Mouse (Mus musculus) CH12.LX (cell line): Measurements from ENCODE around the gene Kcnab3. TPM values are rescaled to one million over a fixed set of nuclear protein-coding genes. Genes with fewer than 3 reads are reported as not detected.

Experiments
- DNase-seq: peaks from one replicate; pipeline ENCODE4 v3.0.0-alpha.2; 2013; ENCODE audit errors: extremely low read depth
- H3K27ac ChIP-seq: 2 replicates; pipeline ENCODE4 v1.5.1; 2012; ENCODE audit warnings: low read depth, mild to moderate bottlenecking, control low read depth, moderate library complexity; ENCODE audit not compliant: insufficient read depth
- H3K27me3 ChIP-seq: replicated peaks from 2 replicates; pipeline ENCODE3; 2012; ENCODE audit warnings: inconsistent platforms
- H3K36me3 ChIP-seq, 2 experiments: replicated peaks in 1 of 2; 2 replicates each; pipeline versions ENCODE3 to v1.6.1; 2012; ENCODE audit warnings: inconsistent platforms in 1 of 2, low read length in 1 of 2, mild to moderate bottlenecking in 1 of 2, mixed read lengths in 1 of 2, moderate library complexity in 1 of 2; ENCODE audit not compliant: control insufficient read depth in 1 of 2, insufficient read depth in 1 of 2
- H3K4me1 ChIP-seq, 2 experiments: 2 replicates each; pipeline ENCODE4 v1.6.1; 2012; ENCODE audit warnings: inconsistent platforms in 1 of 2, moderate library complexity in 1 of 2; ENCODE audit not compliant: insufficient read depth in 2 of 2, control insufficient read depth in 1 of 2
- H3K4me2 ChIP-seq: 2 replicates; pipeline ENCODE4 v1.6.1; 2012; ENCODE audit warnings: low read depth, mild to moderate bottlenecking, control low read depth; ENCODE audit not compliant: poor library complexity, insufficient read depth, severe bottlenecking
- H3K4me3 ChIP-seq, 3 experiments: fragments of 150-350 bp in 1 of 3; sonication (generic) in 1 of 3; replicated peaks in 1 of 3; 2 replicates each; pipeline versions ENCODE3 to v1.5.1; 2011 to 2012; ENCODE audit warnings: low read depth in 2 of 3, low read length in 2 of 3, mild to moderate bottlenecking in 2 of 3, moderate library complexity in 2 of 3, control low read depth in 1 of 3, improper control_type of control experiment in 1 of 3, inconsistent platforms in 1 of 3, mixed read lengths in 1 of 3; ENCODE audit not compliant: poor library complexity in 1 of 3
- H3K79me2 ChIP-seq: replicated peaks from 2 replicates; pipeline ENCODE4 v1.6.1; 2012; ENCODE audit warnings: mild to moderate bottlenecking, moderate library complexity; ENCODE audit not compliant: control insufficient read depth, poor library complexity, insufficient read depth, severe bottlenecking; ENCODE audit errors: extremely low read depth
- H3K9ac ChIP-seq: 2 replicates; pipeline ENCODE4 v1.6.1; 2012; ENCODE audit warnings: low read depth, mild to moderate bottlenecking, control low read depth, moderate library complexity; ENCODE audit not compliant: insufficient read depth
- H3K9me3 ChIP-seq: replicated peaks from 2 replicates; pipeline ENCODE3; 2012; ENCODE audit warnings: low read length, inconsistent platforms, mixed read lengths
- BHLHE40 ChIP-seq: IDR thresholded peaks from 2 replicates; pipeline ENCODE4 v1.6.1; 2011; ENCODE audit warnings: mild to moderate bottlenecking, low read depth, low read length, improper control_type of control experiment
- CHD1 ChIP-seq: IDR thresholded peaks from 2 replicates; pipeline ENCODE4 v1.6.1; 2012; ENCODE audit warnings: low read depth, low read length, improper control_type of control experiment, inconsistent platforms
- CHD2 ChIP-seq: IDR thresholded peaks from 2 replicates; pipeline ENCODE4 v1.6.1; 2011; ENCODE audit warnings: low read length, improper control_type of control experiment
- CTCF ChIP-seq, 2 experiments: IDR thresholded peaks in 1 of 2; conservative IDR thresholded peaks in 1 of 2; 2 replicates each; pipeline ENCODE4 v1.5.1; 2011 to 2012; ENCODE audit warnings: low read depth in 2 of 2, low read length in 2 of 2, improper control_type of control experiment in 1 of 2, inconsistent platforms in 1 of 2, mild to moderate bottlenecking in 1 of 2, moderate library complexity in 1 of 2
- E2F4 ChIP-seq: IDR thresholded peaks from 2 replicates; pipeline ENCODE4 v1.6.1; 2011; ENCODE audit warnings: low read depth, low read length, improper control_type of control experiment; ENCODE audit not compliant: insufficient replicate concordance
- GABPA ChIP-seq: IDR thresholded peaks from 2 replicates; pipeline ENCODE4 v1.6.1; 2012; ENCODE audit warnings: low read depth, low read length, improper control_type of control experiment, inconsistent platforms; ENCODE audit not compliant: insufficient replicate concordance
- IRF4 ChIP-seq: IDR thresholded peaks from 2 replicates; pipeline ENCODE4 v1.6.1; 2014; ENCODE audit warnings: low read depth, mild to moderate bottlenecking, inconsistent platforms, low read length, improper control_type of control experiment
- JUN ChIP-seq: IDR thresholded peaks from 2 replicates; pipeline ENCODE4 v1.6.1; 2011; ENCODE audit warnings: low read depth, mild to moderate bottlenecking, low read length, improper control_type of control experiment, moderate library complexity; ENCODE audit not compliant: insufficient read depth
- MAX ChIP-seq: IDR thresholded peaks from 2 replicates; pipeline ENCODE4 v1.6.1; 2011; ENCODE audit warnings: low read length, improper control_type of control experiment
- MEF2A ChIP-seq: IDR thresholded peaks from 2 replicates; pipeline ENCODE4 v1.6.1; 2014; ENCODE audit warnings: low read depth, mild to moderate bottlenecking, inconsistent platforms, low read length, improper control_type of control experiment, borderline replicate concordance
- MXI1 ChIP-seq: IDR thresholded peaks from 2 replicates; pipeline ENCODE4 v1.6.1; 2011; ENCODE audit warnings: mild to moderate bottlenecking, low read depth, low read length, improper control_type of control experiment
- MYC ChIP-seq: IDR thresholded peaks from 2 replicates; pipeline ENCODE4 v1.6.1; 2011; ENCODE audit warnings: low read depth, mild to moderate bottlenecking, improper control_type of control experiment, low read length
- NELFE ChIP-seq: IDR thresholded peaks from 2 replicates; pipeline ENCODE4 v1.6.1; 2011; ENCODE audit warnings: low read depth, low read length, improper control_type of control experiment
- PAX5 ChIP-seq: IDR thresholded peaks from 2 replicates; pipeline ENCODE4 v1.6.1; 2012; ENCODE audit warnings: low read length, inconsistent platforms, mixed read lengths
- RAD21 ChIP-seq: IDR thresholded peaks from 2 replicates; pipeline ENCODE4 v1.6.1; 2011; ENCODE audit warnings: low read depth, mild to moderate bottlenecking, low read length, improper control_type of control experiment, moderate library complexity
- SIN3A ChIP-seq: IDR thresholded peaks from 2 replicates; pipeline ENCODE4 v1.6.1; 2012; ENCODE audit warnings: low read length, improper control_type of control experiment, inconsistent platforms
- SMC3 ChIP-seq: IDR thresholded peaks from 2 replicates; pipeline ENCODE4 v1.6.1; 2011; ENCODE audit warnings: low read depth, low read length, improper control_type of control experiment
- UBTF ChIP-seq: IDR thresholded peaks from 2 replicates; pipeline ENCODE4 v1.6.1; 2012; ENCODE audit warnings: low read depth, mild to moderate bottlenecking, inconsistent platforms, low read length, improper control_type of control experiment, moderate library complexity
- ZNF384 ChIP-seq: IDR thresholded peaks from 2 replicates; pipeline ENCODE4 v1.6.1; 2012; ENCODE audit warnings: low read depth, low read length, improper control_type of control experiment, inconsistent platforms
- dilution Hi-C: fragments of 300-500 bp; cut with MboI; formaldehyde crosslinking; loops from 2 replicates; pipeline ENCODE4 v1.14.3; 2020; ENCODE audit warnings: low sequenced_read_pairs; ENCODE audit not compliant: extremely low pct_unique_long_range_greater_than_20kb, extremely low pct_ligation_motif_present
- in situ Hi-C: fragments of 300-500 bp; cut with MboI; formaldehyde crosslinking; loops from 3 replicates; pipeline ENCODE4 v1.14.3; 2019; ENCODE audit warnings: low sequenced_read_pairs, low pct_ligation_motif_present, low pct_unique_long_range_greater_than_20kb, mixed read lengths
- polyA plus RNA-seq: library from polyadenylated mRNA; unstranded; fragments of >175 nt; gene quantifications from 2 replicates; pipeline ENCODE4 v1.2.1, GENCODE M21; 2012; ENCODE audit warnings: low read depth; ENCODE audit not compliant: insufficient read length
- total RNA-seq, 2 experiments: library from RNA; depleted of rRNA; stranded (reverse); fragments of 300-350 nt in 1 of 2; fragments of >200 nt in 1 of 2; gene quantifications; 2 replicates each; pipeline ENCODE4 v1.2.3; 2012 to 2014

The Kcnab3 gene
- total and polyA plus RNA-seq, 3 experiments = 0.39 to 1.1 TPM; not detected in 1

DNA sequence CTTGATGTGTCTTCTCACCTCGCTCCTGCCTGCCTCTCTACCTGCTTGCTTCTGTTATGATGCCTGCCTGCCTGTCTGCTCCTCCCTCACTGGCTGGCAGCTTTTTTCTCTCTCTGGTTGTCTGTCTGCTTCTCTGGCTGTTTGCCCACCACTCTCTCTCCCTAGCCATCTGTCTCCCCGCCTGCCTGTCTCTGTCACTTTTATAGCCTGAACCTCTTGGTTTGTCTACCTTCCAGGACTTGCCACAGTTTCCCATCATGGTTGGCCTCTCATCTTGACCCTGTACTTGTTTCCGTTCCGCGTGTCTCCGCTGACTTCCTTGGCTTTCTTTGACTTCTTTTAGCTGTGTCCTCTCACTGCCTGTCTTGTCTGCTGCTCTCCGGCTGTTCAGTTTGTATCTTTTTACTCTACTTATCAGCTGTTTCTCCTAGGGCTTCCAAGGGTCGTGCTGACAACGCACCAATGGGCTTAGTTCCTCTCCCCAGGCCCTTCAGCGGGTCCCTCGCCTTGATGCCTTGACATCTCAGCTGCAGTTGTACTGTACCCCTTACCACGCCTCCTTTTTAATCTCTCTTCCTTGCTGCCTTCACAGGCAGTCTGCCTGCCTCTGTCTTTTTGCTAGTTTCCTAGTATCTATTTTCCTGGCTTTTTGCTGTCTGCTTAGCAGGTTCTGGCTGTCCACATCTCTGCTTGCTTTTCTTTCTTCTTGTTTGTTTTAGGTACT is 46.2 kb downstream of the Kcnab3 start:
- H3K27me3 ChIP-seq = no peaks in the 10 kb centered on the region
- DNase-seq = no peak
- no peak overlapping the region for H3K4me3 ChIP-seq

DNA sequence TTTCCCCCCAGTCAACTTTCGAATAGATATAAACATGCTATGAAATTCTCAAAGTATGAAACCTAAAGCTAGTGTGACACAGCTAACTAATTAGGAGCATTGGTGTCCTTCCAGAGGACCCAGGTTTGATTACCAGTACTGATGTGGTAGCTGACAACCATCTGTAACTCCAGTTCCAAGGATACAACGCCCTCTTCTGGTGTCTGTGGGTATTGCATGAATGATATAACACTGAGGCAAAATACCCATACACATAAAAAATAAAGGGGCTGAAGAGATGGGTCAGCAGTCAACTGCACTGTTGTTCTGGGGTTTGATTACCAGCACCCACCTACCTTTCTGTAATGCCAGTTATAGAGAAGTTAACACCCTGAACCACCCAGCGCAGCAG is 46.7 kb downstream of the Kcnab3 start:
- peak; percentile 24 for DNase-seq
- peaks cover 3% of the 10 kb centered on the region; the same call in 1 of the 2 replicates for H3K79me2 ChIP-seq
- no peaks in the 10 kb centered on the region for H3K9me3 ChIP-seq
- in situ Hi-C loops = no loop called here
- H3K4me1 ChIP-seq = peaks cover 4 to 22% of the 10 kb centered on the region in 2 experiments
- no peak overlapping the region for H3K4me3 ChIP-seq
- no peaks in the 10 kb centered on the region for H3K27me3 ChIP-seq
- dilution Hi-C loops = no loop called here
- H3K36me3 ChIP-seq = peaks cover 7 to 44% of the 10 kb centered on the region in 2 experiments
- no peak overlapping the region for H3K9ac ChIP-seq
- no peak overlapping the region for H3K27ac ChIP-seq
- TF ChIP-seq RAD21 (peak; percentile 35), E2F4 (no peak), CTCF (conservative IDR thresholded peaks at IDR 0.05 in 1 of 2, IDR thresholded peaks at IDR 0.05 in 1 of 2; ENCODE audit: low read depth in 2 of 2, low read length in 2 of 2) (peak; percentile 60 to 73), SMC3 (peak; percentile 44), NELFE (no peak), MXI1 (no peak)
- TF ChIP-seq, all 38 proteins: peak for 3
- no peak overlapping the region for H3K4me2 ChIP-seq

More for the DNA sequence above, 46.2 kb downstream of the Kcnab3 start:
- peaks cover 4 to 23% of the 10 kb centered on the region in 2 experiments for H3K4me1 ChIP-seq
- in situ Hi-C loops = no loop called here
- no peak overlapping the region for H3K27ac ChIP-seq
- no peaks in the 10 kb centered on the region for H3K9me3 ChIP-seq
- H3K36me3 ChIP-seq = peaks cover 7 to 39% of the 10 kb centered on the region in 2 experiments
- TF ChIP-seq UBTF = no peak
- TF ChIP-seq GABPA = no peak
- TF ChIP-seq CHD2 = no peak
- no peak for TF ChIP-seq IRF4
- no peak for TF ChIP-seq PAX5
- TF ChIP-seq CHD1 = no peak
- no peak for TF ChIP-seq MAX
- TF ChIP-seq NELFE = no peak
- no peak for TF ChIP-seq BHLHE40
- no peak for TF ChIP-seq MEF2A
- no peak for TF ChIP-seq MYC
- TF ChIP-seq JUN = no peak
- TF ChIP-seq SIN3A = no peak
- no peak for TF ChIP-seq ZNF384
- TF ChIP-seq, all 38 proteins: peak for 0
- dilution Hi-C loops = no loop called here
- Histone ChIP-seq H3K4me2 (no peak overlapping the region), H3K79me2 (peaks cover 3% of the 10 kb centered on the region; the same call in 1 of the 2 replicates), H3K9ac (no peak overlapping the region)
